Mouse (Mus musculus): ENCODE data around the gene Tnfsf12.

DNA sequence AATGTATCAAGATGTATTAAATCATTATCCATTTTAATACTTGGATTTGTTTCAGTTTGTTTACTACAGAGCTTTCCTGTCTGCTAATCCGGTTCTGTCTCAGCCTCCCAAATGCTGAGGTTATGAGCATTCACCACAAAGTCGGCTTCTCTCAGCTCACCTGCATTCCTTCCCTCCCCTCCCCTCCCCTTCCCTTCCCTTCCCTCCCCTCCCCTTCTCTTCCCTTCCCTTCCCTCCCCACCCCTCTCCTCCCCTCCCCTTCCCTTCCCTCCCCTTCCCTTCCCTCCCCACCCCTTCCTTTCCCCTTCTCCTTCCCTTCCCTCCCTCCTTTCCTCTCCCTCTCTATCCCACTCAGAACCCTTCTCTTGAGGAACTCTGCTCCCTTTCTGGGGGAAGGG lies 9.0 kb upstream of the Tnfsf12 start:
- TF ChIP-seq CTCF (IDR thresholded peaks at IDR 0.05), result no peak
- no peak for TF ChIP-seq EP300 (IDR thresholded peaks at IDR 0.05)
